Mouse (Mus musculus) neural tube, embryonic 12.5 days (tissue): ENCODE results near the gene Dnal4. TPM values are rescaled to one million over a fixed set of nuclear protein-coding genes. Genes with fewer than 3 reads are reported as not detected.
"Not testable (repeated sequence)": the region's sequence is repeated elsewhere in the genome, so short reads cannot be mapped to it uniquely, and the experiment has no call there.

Experiments
- ATAC-seq: fragments of 200-750 bp; cut with Nextera tagmentation; 2 replicates; pipeline ENCODE4 v1.8.0; 2017; ENCODE audit warnings: low read depth, mild to moderate bottlenecking, moderate TSS enrichment, moderate library complexity; ENCODE audit not compliant: low FRiP score
- H3K27ac ChIP-seq: fragments of 300-500 bp; sonication (generic); 2 replicates; pipeline ENCODE4 v1.5.1; 2016
- H3K27me3 ChIP-seq: fragments of 300-500 bp; sonication (generic); replicated peaks from 2 replicates; pipeline ENCODE4 v1.6.1; 2016; ENCODE audit warnings: mild to moderate bottlenecking
- H3K36me3 ChIP-seq: fragments of 300-500 bp; sonication (generic); 2 replicates; pipeline ENCODE4 v1.6.1; 2016; ENCODE audit warnings: mild to moderate bottlenecking
- H3K4me1 ChIP-seq: fragments of 300-500 bp; sonication (generic); 2 replicates; pipeline ENCODE4 v1.6.1; 2016
- H3K4me2 ChIP-seq: fragments of 300-500 bp; sonication (generic); replicated peaks from 2 replicates; pipeline ENCODE4 v1.6.1; 2016; ENCODE audit warnings: mild to moderate bottlenecking
- H3K4me3 ChIP-seq: fragments of 300-500 bp; sonication (generic); 2 replicates; pipeline ENCODE4 v1.5.1; 2016
- H3K9ac ChIP-seq: fragments of 300-500 bp; sonication (generic); 2 replicates; pipeline ENCODE4 v1.6.1; 2016; ENCODE audit warnings: mild to moderate bottlenecking
- H3K9me3 ChIP-seq: fragments of 300-500 bp; sonication (generic); 2 replicates; pipeline ENCODE4 v1.6.1; 2016; ENCODE audit warnings: mild to moderate bottlenecking
- WGBS: fragments of 180-500 bp; shearing (Covaris S2); methylation state at CpG from one replicate; pipeline ENCODE4 v1.1.7; 2016; 5-methylcytosine and 5-hydroxymethylcytosine counted together
- polyA plus RNA-seq: library from polyadenylated mRNA; unstranded; fragments of >200 nt; fragmentation: Nextera tagmentation; extraction: Ambion mirVana; gene quantifications from 2 replicates; pipeline ENCODE4 v1.2.1, GENCODE M21; 2016

Dnal4 gene
- polyA plus RNA-seq: 73.1 and 79.2 TPM in 2 replicates

- Histone ChIP-seq H3K9ac (no peak within 1 kb of the TSS), H3K4me3 (no peak within 1 kb of the TSS), H3K9me3 (no peaks in the 10 kb centered on the region), H3K27me3 (no peaks in the 10 kb centered on the region), H3K36me3 (no peaks in the 10 kb centered on the region), H3K4me1 (peaks cover 17% of the 10 kb centered on the region), H3K27ac (no peak within 1 kb of the TSS), H3K4me2 (no peak within 1 kb of the TSS)
- ATAC-seq: no peak
Observed at GRCm38 (mm10) chr15:79777749-79778148, at the start of gene Dnal4. Gene Dnal4 (minus strand): TSS chr15:79777849.

- ATAC-seq: no peak
- Histone ChIP-seq H3K4me1 (peaks cover 62% of the 10 kb centered on the region), H3K9me3 (no peaks in the 10 kb centered on the region), H3K9ac (peak overlapping the region; percentile 17; the same call in 1 of the 2 replicates), H3K27ac (no peak overlapping the region), H3K27me3 (no peaks in the 10 kb centered on the region), H3K4me2 (no peak overlapping the region; the same call in 1 of the 2 replicates), H3K4me3 (peak overlapping the region; percentile 7; the same call in 1 of the 2 replicates), H3K36me3 (peaks cover 58% of the 10 kb centered on the region)
- WGBS: 92% methylated on average over 14 of the region's 14 CpGs
Observed at GRCm38 (mm10) chr15:79827061-79827777, 49.6 kb upstream of the Dnal4 start.

GRCm38 (mm10) chr15:79826221-79826935, 48.7 kb upstream of the Dnal4 start:
- WGBS: 88% methylated on average over 9 of the region's 9 CpGs

GRCm38 (mm10) chr15:79825146-79825825, 47.6 kb upstream of the Dnal4 start:
- no peak overlapping the region for H3K4me3 ChIP-seq
- H3K36me3 ChIP-seq: peaks cover 51% of the 10 kb centered on the region
- no peak overlapping the region for H3K4me2 ChIP-seq
- no peak for ATAC-seq
- no peak overlapping the region for H3K9ac ChIP-seq
- no peaks in the 10 kb centered on the region for H3K27me3 ChIP-seq
- no peak overlapping the region for H3K27ac ChIP-seq
- peaks cover 51% of the 10 kb centered on the region for H3K4me1 ChIP-seq
- no peaks in the 10 kb centered on the region for H3K9me3 ChIP-seq
- WGBS: 55% methylated on average over 14 of the region's 14 CpGs

More at GRCm38 (mm10) chr15:79826221-79826935, 48.7 kb upstream of the Dnal4 start:
- H3K27me3 ChIP-seq: no peaks in the 10 kb centered on the region
- no peak for ATAC-seq
- H3K9ac ChIP-seq: 0 out of 2 replicates have a peak overlapping the region, but pooled peaks have one; percentile 13
- H3K4me3 ChIP-seq: no peak overlapping the region
- H3K4me1 ChIP-seq: peaks cover 55% of the 10 kb centered on the region
- H3K9me3 ChIP-seq: no peaks in the 10 kb centered on the region
- H3K36me3 ChIP-seq: peaks cover 52% of the 10 kb centered on the region
- H3K27ac ChIP-seq: no peak overlapping the region
- H3K4me2 ChIP-seq: no peak overlapping the region

GRCm38 (mm10) chr15:79823588-79824280, 46.1 kb upstream of the Dnal4 start:
- Histone ChIP-seq H3K27ac (no peak overlapping the region), H3K36me3 (peaks cover 50% of the 10 kb centered on the region), H3K27me3 (no peaks in the 10 kb centered on the region), H3K9me3 (no peaks in the 10 kb centered on the region), H3K4me1 (peaks cover 36% of the 10 kb centered on the region), H3K4me2 (no peak overlapping the region), H3K4me3 (no peak overlapping the region), H3K9ac (no peak overlapping the region)
- 71% methylated on average over 19 of the region's 19 CpGs for WGBS
- ATAC-seq: no peak

- no peak for ATAC-seq
- H3K27ac ChIP-seq: no peak overlapping the region
- WGBS: 77% methylated on average over 13 of the region's 13 CpGs
Observed at GRCm38 (mm10) chr15:79822265-79823199, 44.9 kb upstream of the Dnal4 start.

GRCm38 (mm10) chr15:79818325-79818724, 40.7 kb upstream of the Dnal4 start:
- Histone ChIP-seq H3K9me3 (no peaks in the 10 kb centered on the region), H3K4me2 (no peak overlapping the region), H3K27me3 (no peaks in the 10 kb centered on the region), H3K4me1 (no peaks in the 10 kb centered on the region), H3K36me3 (peaks cover 8% of the 10 kb centered on the region), H3K27ac (no peak overlapping the region), H3K9ac (no peak overlapping the region), H3K4me3 (no peak overlapping the region)
- no peak for ATAC-seq
- 89% methylated on average over 4 of the region's 4 CpGs for whole genome bisulfite sequencing

More at GRCm38 (mm10) chr15:79822265-79823199, 44.9 kb upstream of the Dnal4 start:
- Histone ChIP-seq H3K4me1 (peaks cover 26% of the 10 kb centered on the region), H3K36me3 (peaks cover 38% of the 10 kb centered on the region), H3K9me3 (no peaks in the 10 kb centered on the region), H3K4me2 (no peak overlapping the region), H3K27me3 (no peaks in the 10 kb centered on the region), H3K9ac (no peak overlapping the region), H3K4me3 (no peak overlapping the region)

- WGBS: 54% methylated on average over 8 of the region's 8 CpGs
Observed at GRCm38 (mm10) chr15:79813666-79814258, 36.1 kb upstream of the Dnal4 start.

GRCm38 (mm10) chr15:79812840-79813239, 35.2 kb upstream of the Dnal4 start:
- H3K4me3 ChIP-seq, H3K4me1 ChIP-seq, H3K27ac ChIP-seq, H3K9me3 ChIP-seq, H3K9ac ChIP-seq, H3K27me3 ChIP-seq, ATAC-seq, H3K4me2 ChIP-seq, H3K36me3 ChIP-seq: not testable (repeated sequence)
- 68% methylated on average over 2 of the region's 2 CpGs for WGBS

More at GRCm38 (mm10) chr15:79813666-79814258, 36.1 kb upstream of the Dnal4 start:
- Histone ChIP-seq H3K4me1 (no peaks in the 10 kb centered on the region), H3K27me3 (no peaks in the 10 kb centered on the region; the same call in 1 of the 2 replicates), H3K9ac (no peak overlapping the region), H3K4me3 (no peak overlapping the region), H3K9me3 (no peaks in the 10 kb centered on the region), H3K36me3 (no peaks in the 10 kb centered on the region), H3K4me2 (no peak overlapping the region), H3K27ac (no peak overlapping the region)
- ATAC-seq: no peak

GRCm38 (mm10) chr15:79810997-79811396, 33.3 kb upstream of the Dnal4 start:
- peaks cover 18% of the 10 kb centered on the region for H3K27me3 ChIP-seq
- no peaks in the 10 kb centered on the region for H3K4me1 ChIP-seq
- H3K36me3 ChIP-seq: no peaks in the 10 kb centered on the region
- 77% methylated on average over 4 of the region's 4 CpGs for WGBS
- no peaks in the 10 kb centered on the region for H3K9me3 ChIP-seq
- no peak overlapping the region for H3K4me3 ChIP-seq
- no peak overlapping the region for H3K4me2 ChIP-seq
- no peak overlapping the region for H3K27ac ChIP-seq
- ATAC-seq: no peak
- no peak overlapping the region for H3K9ac ChIP-seq

GRCm38 (mm10) chr15:79810061-79810460, 32.4 kb upstream of the Dnal4 start:
- Histone ChIP-seq H3K4me3 (no peak overlapping the region), H3K4me1 (peaks cover under 1% of the 10 kb centered on the region), H3K27ac (no peak overlapping the region), H3K9ac (no peak overlapping the region), H3K27me3 (peaks cover 27% of the 10 kb centered on the region), H3K4me2 (no peak overlapping the region), H3K36me3 (no peaks in the 10 kb centered on the region), H3K9me3 (no peaks in the 10 kb centered on the region)
- no peak for ATAC-seq
- WGBS: 61% methylated on average over 3 of the region's 3 CpGs
